Mouse (Mus musculus): ENCODE measurements at regions not wholly inside any gene's neighbourhood (a gene's known extent, or its start where the extent isn't known, plus 50 kb on each side); places are given as distances from the start of the nearest gene placed in this dataset.
"Not testable (repeated sequence)": the region's sequence is repeated elsewhere in the genome, so short reads cannot be mapped to it uniquely, and the experiment has no call there.

DNA sequence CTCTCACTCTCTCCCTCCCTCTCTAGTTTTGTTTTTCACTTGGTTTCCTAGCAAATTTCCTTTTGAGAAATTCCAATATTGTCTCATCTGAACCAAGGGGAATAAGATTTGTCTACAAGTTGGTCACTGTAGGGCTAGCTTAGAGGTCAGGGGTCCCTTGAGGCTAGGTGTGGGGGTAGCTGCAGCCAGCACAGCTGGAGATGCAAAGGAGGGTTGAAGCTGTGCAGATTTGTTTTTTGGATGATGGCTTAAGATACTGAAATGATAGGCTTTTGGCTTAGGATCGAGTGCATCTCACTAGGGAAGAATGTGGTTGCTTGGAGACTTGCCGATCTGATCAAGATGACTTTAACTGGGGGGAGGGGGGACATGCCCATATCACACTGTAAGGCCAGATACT, 88.3 kb upstream of the Tmem28 start:
- no peak overlapping the region for H3K4me3 ChIP-seq (replicated peaks)
- H3K9ac ChIP-seq, result no peak overlapping the region
- H3K36me3 ChIP-seq (replicated peaks), result no peaks in the 10 kb centered on the region
- no peak overlapping the region for H3K27ac ChIP-seq (replicated peaks)
- no peak overlapping the region for H3K4me2 ChIP-seq
- no peaks in the 10 kb centered on the region for H3K4me1 ChIP-seq (replicated peaks)
- no peak for ATAC-seq (ENCODE audit: insufficient read depth)
- H3K27me3 ChIP-seq, result peaks cover 5% of the 10 kb centered on the region; the same call in 1 of the 2 replicates
- H3K9me3 ChIP-seq (replicated peaks), result no peaks in the 10 kb centered on the region
- 53% methylated on average over 2 of the region's 2 CpGs for WGBS (ENCODE audit: insufficient replicate concordance)

DNA sequence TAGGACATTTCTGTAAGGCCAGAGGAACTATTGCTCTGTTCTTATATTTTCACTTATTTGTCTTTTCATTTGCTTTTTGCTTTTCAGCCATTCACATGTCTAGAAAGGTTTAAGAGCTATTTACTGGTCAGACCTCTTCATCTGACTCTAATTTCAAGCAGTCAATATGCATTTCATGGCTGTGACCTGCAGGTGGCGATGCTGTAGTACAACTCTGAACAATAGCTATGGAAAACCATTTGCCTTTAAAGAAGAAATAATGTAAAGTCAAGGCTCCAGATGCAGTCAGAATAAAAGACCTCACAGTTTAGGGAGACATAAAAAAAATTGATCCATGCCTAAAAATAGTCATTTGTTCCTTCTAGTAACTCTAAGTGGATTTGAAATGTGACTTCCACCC, 95.7 kb upstream of the Tmem28 start:
- WGBS (ENCODE audit: insufficient replicate concordance), result 9% methylated on average over 1 of the region's 1 CpGs

DNA sequence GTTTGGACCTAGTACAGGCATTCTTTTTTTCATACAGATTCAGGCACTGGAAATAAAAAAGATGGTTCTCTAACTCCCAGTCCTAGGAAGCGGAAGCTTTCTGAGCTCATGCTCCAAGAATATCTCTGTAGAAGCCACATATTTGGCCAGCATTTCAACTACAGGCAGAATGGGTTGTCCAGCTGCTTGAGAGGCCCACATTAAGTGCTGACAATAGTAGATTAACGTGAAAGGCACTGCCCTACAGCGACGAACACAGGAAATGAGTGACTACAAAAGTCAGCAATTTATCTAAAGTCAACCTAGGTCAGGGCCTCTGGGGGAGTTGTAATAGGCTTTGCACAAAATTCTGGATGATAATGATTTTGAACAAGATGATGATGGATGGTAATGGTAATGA, 125.5 kb upstream of the Tmem28 start:
- no peaks in the 10 kb centered on the region for H3K9me3 ChIP-seq (replicated peaks)
- H3K4me2 ChIP-seq, result no peak overlapping the region
- H3K36me3 ChIP-seq (replicated peaks), result no peaks in the 10 kb centered on the region
- no peak overlapping the region for H3K9ac ChIP-seq
- H3K27me3 ChIP-seq, result 0 out of 2 replicates have a peak, but pooled peaks cover 5% of the 10 kb centered on the region
- H3K27ac ChIP-seq (replicated peaks), result no peak overlapping the region
- no peak overlapping the region for H3K4me3 ChIP-seq (replicated peaks)
- H3K4me1 ChIP-seq (replicated peaks), result no peaks in the 10 kb centered on the region
- 24% methylated on average over 4 of the region's 4 CpGs for WGBS (ENCODE audit: insufficient replicate concordance)
- ATAC-seq (ENCODE audit: insufficient read depth), result no peak

More for the DNA sequence above, 95.7 kb upstream of the Tmem28 start:
- Histone ChIP-seq H3K27me3 (no peaks in the 10 kb centered on the region), H3K9ac (no peak overlapping the region), H3K9me3 (replicated peaks) (no peaks in the 10 kb centered on the region), H3K4me3 (replicated peaks) (no peak overlapping the region), H3K4me1 (replicated peaks) (no peaks in the 10 kb centered on the region), H3K36me3 (replicated peaks) (no peaks in the 10 kb centered on the region), H3K4me2 (no peak overlapping the region), H3K27ac (replicated peaks) (no peak overlapping the region)
- ATAC-seq (ENCODE audit: insufficient read depth), result no peak

DNA sequence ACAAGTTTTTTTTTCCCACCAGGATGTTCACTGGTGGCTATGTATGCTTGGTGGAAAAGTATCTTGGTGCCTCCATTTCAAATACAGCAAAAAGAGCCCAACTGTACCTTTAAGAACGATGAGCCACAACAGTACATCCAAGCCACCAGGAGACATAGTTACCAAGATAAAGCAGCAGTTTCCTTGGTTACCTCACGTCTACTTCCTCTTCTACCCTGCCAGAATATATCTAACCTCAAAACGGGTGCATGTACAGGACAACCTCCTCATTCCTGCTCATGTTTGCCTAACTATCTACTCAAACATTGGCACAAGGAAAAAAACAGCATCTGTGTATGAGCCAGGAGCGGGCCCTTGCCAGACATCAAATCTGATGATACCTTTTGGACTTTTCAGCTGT, 129.8 kb upstream of the Tmem28 start:
- Histone ChIP-seq H3K9me3 (replicated peaks) (no peaks in the 10 kb centered on the region), H3K27me3 (0 out of 2 replicates have a peak, but pooled peaks cover 5% of the 10 kb centered on the region), H3K4me2 (no peak overlapping the region), H3K9ac (no peak overlapping the region), H3K36me3 (replicated peaks) (no peaks in the 10 kb centered on the region), H3K4me1 (replicated peaks) (no peaks in the 10 kb centered on the region), H3K27ac (replicated peaks) (no peak overlapping the region), H3K4me3 (replicated peaks) (no peak overlapping the region)
- ATAC-seq (ENCODE audit: insufficient read depth), result no peak
- WGBS (ENCODE audit: insufficient replicate concordance), result 18% methylated on average over 4 of the region's 4 CpGs

DNA sequence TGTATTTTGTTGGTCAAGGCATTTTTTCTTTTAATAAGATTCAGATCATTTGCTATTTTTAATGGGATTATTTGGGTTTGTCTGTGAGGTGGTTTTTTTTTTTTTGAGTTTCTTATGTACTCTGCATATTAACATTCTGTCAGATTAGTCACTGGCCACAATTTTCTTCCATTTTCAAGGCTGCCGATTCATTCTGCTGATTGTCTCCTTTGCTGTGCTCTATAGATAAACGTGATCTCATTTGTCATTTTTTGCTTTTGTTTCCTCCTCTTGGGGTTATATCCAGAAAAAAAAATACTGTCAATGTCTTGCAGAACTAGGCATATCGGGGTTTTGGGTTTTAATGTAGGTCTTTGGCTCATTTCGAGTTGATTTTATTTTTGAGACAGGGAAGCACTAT, 131.1 kb upstream of the Tmem28 start:
- H3K27ac ChIP-seq (replicated peaks), result no peak overlapping the region
- no peak for ATAC-seq (ENCODE audit: insufficient read depth)

DNA sequence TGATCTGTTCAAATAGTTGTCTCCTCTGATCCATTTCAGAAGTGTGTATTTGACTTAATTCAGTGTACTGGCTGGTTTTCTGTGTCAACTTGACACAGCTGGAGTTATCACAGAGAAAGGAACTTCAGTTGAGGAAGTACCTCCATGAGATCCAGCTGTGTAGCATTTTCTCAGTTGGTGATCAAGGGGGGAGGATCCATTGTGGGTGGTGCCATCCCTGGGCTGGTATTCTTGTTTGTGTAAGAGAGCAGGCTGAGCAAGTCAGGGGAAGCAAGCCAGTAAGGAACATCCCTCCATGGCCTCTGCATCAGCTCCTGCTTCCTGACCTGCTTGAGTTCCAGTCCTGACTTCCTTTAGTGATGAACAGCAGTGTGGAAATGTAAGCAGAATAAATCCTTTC, 138.3 kb upstream of the Tmem28 start:
- not testable (repeated sequence) for ATAC-seq (ENCODE audit: insufficient read depth); H3K4me1 ChIP-seq (replicated peaks); H3K9me3 ChIP-seq (replicated peaks); H3K27me3 ChIP-seq; H3K27ac ChIP-seq (replicated peaks); H3K4me2 ChIP-seq; H3K9ac ChIP-seq; H3K36me3 ChIP-seq (replicated peaks); H3K4me3 ChIP-seq (replicated peaks)

More for the DNA sequence above, 131.1 kb upstream of the Tmem28 start:
- Histone ChIP-seq H3K9ac (no peak overlapping the region), H3K27me3 (0 out of 2 replicates have a peak, but pooled peaks cover 5% of the 10 kb centered on the region), H3K9me3 (replicated peaks) (no peaks in the 10 kb centered on the region), H3K36me3 (replicated peaks) (no peaks in the 10 kb centered on the region), H3K4me1 (replicated peaks) (no peaks in the 10 kb centered on the region), H3K4me2 (no peak overlapping the region), H3K4me3 (replicated peaks) (no peak overlapping the region)
- 35% methylated on average over 4 of the region's 4 CpGs for WGBS (ENCODE audit: insufficient replicate concordance)

DNA sequence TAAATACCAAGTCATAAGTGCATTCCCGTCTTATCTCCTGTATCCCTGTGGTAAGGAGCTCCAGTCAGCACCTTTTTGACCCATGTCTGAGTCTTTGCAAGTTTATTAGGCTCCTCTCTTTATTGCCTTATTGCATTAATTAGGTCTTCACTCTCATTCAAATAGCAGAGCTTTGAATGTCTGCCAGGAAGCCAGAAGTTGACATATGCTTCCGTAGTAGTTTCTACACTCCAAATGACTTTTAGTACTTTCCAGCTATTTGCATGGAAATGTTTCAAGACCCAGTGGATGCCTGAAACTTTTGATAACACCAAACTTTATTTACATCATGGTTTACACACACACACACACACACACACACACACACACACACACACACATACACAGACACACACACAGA, 153.2 kb upstream of the Tmem28 start:
- H3K27me3 ChIP-seq, result peaks cover 12% of the 10 kb centered on the region; the same call in 1 of the 2 replicates
- no peak overlapping the region for H3K4me3 ChIP-seq (replicated peaks)
- H3K27ac ChIP-seq (replicated peaks), result no peak overlapping the region
- no peaks in the 10 kb centered on the region for H3K36me3 ChIP-seq (replicated peaks)
- H3K4me2 ChIP-seq, result no peak overlapping the region
- H3K9ac ChIP-seq, result no peak overlapping the region
- no peaks in the 10 kb centered on the region for H3K4me1 ChIP-seq (replicated peaks)
- 51% methylated on average over 2 of the region's 2 CpGs for WGBS (ENCODE audit: insufficient replicate concordance)
- no peaks in the 10 kb centered on the region for H3K9me3 ChIP-seq (replicated peaks)
- ATAC-seq (ENCODE audit: insufficient read depth), result no peak

DNA sequence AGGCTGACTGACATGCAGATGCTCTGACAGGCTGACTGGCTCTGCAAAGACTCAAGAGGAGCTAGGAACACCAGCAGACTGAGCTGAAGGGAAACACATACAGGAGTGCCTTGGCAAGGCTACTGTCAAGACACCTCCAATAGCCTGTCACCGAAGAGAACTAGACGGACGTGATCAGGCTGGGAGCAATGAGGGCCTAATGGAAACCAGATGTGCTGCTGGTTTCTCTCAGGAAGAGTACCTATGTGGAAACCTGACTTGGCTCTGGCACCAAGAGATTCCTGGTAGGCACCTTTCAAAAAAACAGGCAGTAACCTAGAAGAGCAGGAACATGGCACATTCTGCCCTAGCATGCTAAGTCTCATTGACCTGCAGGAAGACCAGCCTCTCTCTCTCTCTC, 158.3 kb upstream of the Tmem28 start:
- Histone ChIP-seq H3K27me3 (peaks cover 25% of the 10 kb centered on the region; the same call in 1 of the 2 replicates), H3K36me3 (replicated peaks) (no peaks in the 10 kb centered on the region), H3K4me3 (replicated peaks) (no peak overlapping the region), H3K4me2 (no peak overlapping the region), H3K9me3 (replicated peaks) (no peaks in the 10 kb centered on the region), H3K27ac (replicated peaks) (no peak overlapping the region), H3K4me1 (replicated peaks) (no peaks in the 10 kb centered on the region), H3K9ac (no peak overlapping the region)
- ATAC-seq (ENCODE audit: insufficient read depth), result no peak
- WGBS (ENCODE audit: insufficient replicate concordance), result 45% methylated on average over 3 of the region's 3 CpGs

DNA sequence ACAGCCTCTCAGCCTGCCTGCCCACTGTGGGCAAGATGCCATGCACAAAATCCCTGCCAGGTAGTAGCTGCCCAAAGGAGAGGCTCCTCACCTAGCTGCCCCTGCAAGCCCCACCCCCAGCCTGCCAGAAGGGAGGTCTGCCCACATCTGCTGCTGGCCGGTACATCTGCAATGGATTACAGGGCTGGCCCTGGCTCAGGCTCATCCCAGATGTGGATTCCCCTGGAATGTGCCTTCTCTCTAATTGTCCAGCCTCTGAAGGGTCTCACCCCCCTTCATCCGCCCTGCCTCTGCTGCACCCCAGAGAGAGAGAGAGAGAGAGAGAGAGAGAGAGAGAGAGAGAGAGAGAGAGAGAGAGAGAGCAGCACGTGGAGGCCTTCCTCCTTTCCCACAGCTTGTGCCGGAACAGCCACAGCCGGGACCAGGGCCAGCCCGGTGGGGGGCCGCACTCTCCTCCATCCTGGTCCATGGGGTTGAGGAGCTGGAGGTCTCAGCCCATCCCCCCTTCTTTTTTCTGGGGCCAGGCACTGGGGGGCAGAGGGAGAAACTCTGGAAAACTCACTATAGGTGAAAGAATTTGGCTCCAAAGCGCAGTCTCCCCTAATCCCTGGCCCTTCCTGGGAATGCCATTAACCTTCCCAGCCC, 161.2 kb upstream of the Tmem28 start:
- peaks cover 20% of the 10 kb centered on the region; the same call in 1 of the 2 replicates for H3K27me3 ChIP-seq
- WGBS (ENCODE audit: insufficient replicate concordance), result 51% methylated on average over 8 of the region's 8 CpGs
- no peak overlapping the region for H3K4me3 ChIP-seq (replicated peaks)
- no peaks in the 10 kb centered on the region for H3K4me1 ChIP-seq (replicated peaks)
- H3K9me3 ChIP-seq (replicated peaks), result no peaks in the 10 kb centered on the region
- H3K9ac ChIP-seq, result no peak overlapping the region
- H3K36me3 ChIP-seq (replicated peaks), result no peaks in the 10 kb centered on the region
- H3K27ac ChIP-seq (replicated peaks), result no peak overlapping the region
- no peak for ATAC-seq (ENCODE audit: insufficient read depth)
- no peak overlapping the region for H3K4me2 ChIP-seq

DNA sequence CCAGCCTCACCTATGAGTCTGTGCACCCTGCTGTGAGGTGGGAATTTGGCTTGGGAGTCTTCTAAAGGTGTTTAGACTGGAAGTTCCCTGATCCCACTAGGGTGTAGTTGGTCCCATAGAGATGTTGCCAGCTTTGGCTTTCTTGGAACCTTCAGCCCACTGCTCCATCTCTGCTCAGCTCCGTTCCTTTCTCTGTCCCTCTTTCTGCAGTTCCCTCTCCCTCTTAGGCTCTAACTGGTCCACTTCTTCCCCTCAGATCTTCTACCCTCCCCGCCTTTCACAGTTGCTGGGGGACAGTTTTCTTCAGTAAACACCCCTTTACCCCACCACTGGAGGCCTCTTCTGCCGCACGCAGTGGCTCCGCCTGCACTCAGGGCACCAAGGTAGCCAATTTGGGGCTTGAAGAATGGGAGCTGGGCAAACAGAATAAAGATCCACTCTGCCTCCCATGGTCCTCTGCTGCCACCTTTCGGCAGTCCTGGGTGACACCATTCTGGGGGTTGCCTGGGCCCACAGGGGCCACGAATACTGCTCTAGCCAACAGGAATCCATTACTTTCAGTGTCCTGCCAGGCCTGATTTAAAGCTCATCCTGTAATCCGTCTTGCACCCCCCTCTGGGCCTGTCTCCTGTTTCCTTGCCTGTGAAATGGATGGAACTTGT, 162.9 kb upstream of the Tmem28 start:
- Histone ChIP-seq H3K36me3 (replicated peaks) (no peaks in the 10 kb centered on the region), H3K4me1 (replicated peaks) (no peaks in the 10 kb centered on the region), H3K27me3 (peaks cover 27% of the 10 kb centered on the region; the same call in 1 of the 2 replicates), H3K4me3 (replicated peaks) (no peak overlapping the region), H3K27ac (replicated peaks) (no peak overlapping the region), H3K9ac (no peak overlapping the region), H3K4me2 (no peak overlapping the region), H3K9me3 (replicated peaks) (no peaks in the 10 kb centered on the region)
- 13% methylated on average over 8 of the region's 8 CpGs for WGBS (ENCODE audit: insufficient replicate concordance)
- ATAC-seq (ENCODE audit: insufficient read depth), result no peak

DNA sequence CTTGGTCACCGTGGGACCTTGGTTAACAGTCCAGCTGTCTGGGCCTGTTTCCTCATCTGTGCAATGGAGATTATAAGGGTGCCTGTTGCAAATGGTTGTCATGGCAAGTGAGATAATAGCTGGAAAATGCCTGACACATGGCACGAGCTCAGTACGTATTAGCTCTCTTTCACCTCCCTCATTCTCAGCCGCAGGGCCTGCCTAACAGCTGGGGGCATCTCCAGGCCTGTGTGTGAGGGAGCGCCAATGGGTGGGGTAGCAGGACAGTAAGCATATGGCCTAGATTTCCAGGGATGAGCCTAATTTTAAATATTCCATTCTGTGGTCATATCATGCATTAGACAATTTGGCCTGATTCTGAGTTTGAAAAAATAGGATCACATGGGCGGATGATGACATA, 163.8 kb upstream of the Tmem28 start:
- Histone ChIP-seq H3K36me3 (replicated peaks) (no peaks in the 10 kb centered on the region), H3K27me3 (peaks cover 28% of the 10 kb centered on the region; the same call in 1 of the 2 replicates), H3K4me1 (replicated peaks) (no peaks in the 10 kb centered on the region), H3K9me3 (replicated peaks) (no peaks in the 10 kb centered on the region), H3K9ac (no peak overlapping the region), H3K4me3 (replicated peaks) (no peak overlapping the region), H3K4me2 (no peak overlapping the region), H3K27ac (replicated peaks) (no peak overlapping the region)
- no peak for ATAC-seq (ENCODE audit: insufficient read depth)
- WGBS (ENCODE audit: insufficient replicate concordance), result 60% methylated on average over 6 of the region's 6 CpGs

All from liver, embryonic 15.5 days (tissue).